Mouse (Mus musculus) heart, adult 2 months (tissue): ENCODE measurements around the gene Samd13.

Source experiments
- CTCF ChIP-seq: fragments of 200-600 bp; IDR thresholded peaks from 2 replicates; pipeline ENCODE4 v1.8.1; 2022; ENCODE audit warnings: antibody characterized with exemption, mild to moderate bottlenecking, moderate library complexity
- EP300 ChIP-seq: fragments of 200-500 bp; IDR thresholded peaks from 2 replicates; pipeline ENCODE4 v1.6.1; 2011; ENCODE audit warnings: low read depth, low read length, control low read depth; ENCODE audit not compliant: insufficient read depth
- POLR2A ChIP-seq: fragments of 200-500 bp; IDR thresholded peaks from 2 replicates; pipeline ENCODE4 v1.6.1; 2011; ENCODE audit warnings: mild to moderate bottlenecking, low read depth, low read length, control low read depth; ENCODE audit not compliant: insufficient read depth

GRCm38 (mm10) chr3:146628227-146628982, 57.0 kb downstream of the Samd13 start:
- TF ChIP-seq CTCF (no peak), EP300 (no peak), POLR2A (no peak)
